Mouse (Mus musculus): ENCODE data around the gene Tgfbr3l. TPM values are rescaled to one million over a fixed set of nuclear protein-coding genes. Genes with fewer than 3 reads are reported as not detected.
A peak's percentile ranks its signal among the peaks of the same experiment; 100 is the strongest.

The Tgfbr3l gene
- polyA plus RNA-seq, 1 experiment from 2014 or later, result 4.6 TPM

GRCm38 (mm10) chr8:4216296-4216695 is 31.7 kb upstream of the Tgfbr3l start:
- Histone ChIP-seq H3K4me2 (peak overlapping the region; percentile 95), H3K36me3 (no peaks in the 10 kb centered on the region), H3K9me3 (replicated peaks) (no peaks in the 10 kb centered on the region), H3K9ac (peak overlapping the region; percentile 63; the same call in 1 of the 2 replicates), H3K27ac (ENCODE audit: poor library complexity, severe bottlenecking) (no peak overlapping the region), H3K4me1 (replicated peaks) (peaks cover 37% of the 10 kb centered on the region), H3K4me3 (peak overlapping the region; percentile 56), H3K27me3 (replicated peaks) (peaks cover 88% of the 10 kb centered on the region)
- ATAC-seq (ENCODE audit: insufficient number of reproducible peaks, low FRiP score), result no peak
- whole genome bisulfite sequencing, result 8% methylated on average over 18 of the region's 18 CpGs

- Histone ChIP-seq H3K4me3 (peak within 1 kb of the TSS; percentile 56), H3K27me3 (replicated peaks) (peaks cover 87% of the 10 kb centered on the region), H3K27ac (ENCODE audit: poor library complexity, severe bottlenecking) (no peak within 1 kb of the TSS), H3K9ac (peak within 1 kb of the TSS; percentile 63), H3K36me3 (no peaks in the 10 kb centered on the region), H3K4me1 (replicated peaks) (peaks cover 37% of the 10 kb centered on the region), H3K9me3 (replicated peaks) (no peaks in the 10 kb centered on the region), H3K4me2 (peak within 1 kb of the TSS; percentile 95)
- 1% methylated on average over 44 of the region's 44 CpGs for WGBS
- ATAC-seq (ENCODE audit: insufficient number of reproducible peaks, low FRiP score), result peak; percentile 52; the same call in 1 of the 2 replicates
Observed at GRCm38 (mm10) chr8:4216791-4217621, 31.0 kb upstream of the Tgfbr3l start, which contains the start of gene Prr36. Gene Prr36 (minus strand): TSS chr8:4217459.

- Histone ChIP-seq H3K27me3 (replicated peaks) (peaks cover 76% of the 10 kb centered on the region), H3K9me3 (replicated peaks) (no peaks in the 10 kb centered on the region), H3K9ac (no peak overlapping the region), H3K4me3 (no peak overlapping the region), H3K4me1 (replicated peaks) (peaks cover 17% of the 10 kb centered on the region; the same call in 1 of the 2 replicates), H3K27ac (ENCODE audit: poor library complexity, severe bottlenecking) (no peak overlapping the region), H3K36me3 (no peaks in the 10 kb centered on the region), H3K4me2 (no peak overlapping the region)
- no peak for ATAC-seq (ENCODE audit: insufficient number of reproducible peaks, low FRiP score)
- 83% methylated on average over 3 of the region's 3 CpGs for WGBS
Observed at GRCm38 (mm10) chr8:4219617-4220016, 28.4 kb upstream of the Tgfbr3l start.

- peaks cover 10% of the 10 kb centered on the region for H3K4me1 ChIP-seq (replicated peaks)
- no peaks in the 10 kb centered on the region for H3K9me3 ChIP-seq (replicated peaks)
- H3K27ac ChIP-seq (ENCODE audit: poor library complexity, severe bottlenecking), result no peak overlapping the region
- no peaks in the 10 kb centered on the region for H3K36me3 ChIP-seq
- no peak for ATAC-seq (ENCODE audit: insufficient number of reproducible peaks, low FRiP score)
- H3K9ac ChIP-seq, result no peak overlapping the region
- no peak overlapping the region for H3K4me2 ChIP-seq
- H3K27me3 ChIP-seq (replicated peaks), result peaks cover 70% of the 10 kb centered on the region
- H3K4me3 ChIP-seq, result no peak overlapping the region
Observed at GRCm38 (mm10) chr8:4222059-4222458, 26.0 kb upstream of the Tgfbr3l start.

- Histone ChIP-seq H3K4me1 (replicated peaks) (peaks cover 7% of the 10 kb centered on the region), H3K27me3 (replicated peaks) (peaks cover 54% of the 10 kb centered on the region), H3K4me2 (peak overlapping the region; percentile 60), H3K27ac (ENCODE audit: poor library complexity, severe bottlenecking) (no peak overlapping the region), H3K9ac (0 out of 2 replicates have a peak overlapping the region, but pooled peaks have one; percentile 12), H3K9me3 (replicated peaks) (no peaks in the 10 kb centered on the region), H3K36me3 (no peaks in the 10 kb centered on the region), H3K4me3 (peak overlapping the region; percentile 33)
- ATAC-seq (ENCODE audit: insufficient number of reproducible peaks, low FRiP score), result 0 out of 2 replicates have a peak, but pooled peaks have one; percentile 6
- 24% methylated on average over 4 of the region's 4 CpGs for WGBS
Observed at GRCm38 (mm10) chr8:4226323-4226722, 21.7 kb upstream of the Tgfbr3l start.

- peak; percentile 76 for ATAC-seq (ENCODE audit: insufficient number of reproducible peaks, low FRiP score)
Observed at GRCm38 (mm10) chr8:4226739-4227347, 21.2 kb upstream of the Tgfbr3l start, which contains the start of gene Lrrc8e. Gene Lrrc8e (plus strand): TSS chr8:4226827.

GRCm38 (mm10) chr8:4227919-4228318 is 20.1 kb upstream of the Tgfbr3l start:
- Histone ChIP-seq H3K9ac (no peak overlapping the region), H3K27ac (ENCODE audit: poor library complexity, severe bottlenecking) (no peak overlapping the region), H3K4me1 (replicated peaks) (peaks cover 7% of the 10 kb centered on the region), H3K4me2 (no peak overlapping the region), H3K36me3 (no peaks in the 10 kb centered on the region), H3K27me3 (replicated peaks) (peaks cover 57% of the 10 kb centered on the region), H3K4me3 (no peak overlapping the region), H3K9me3 (replicated peaks) (no peaks in the 10 kb centered on the region)
- WGBS, result 86% methylated on average over 4 of the region's 4 CpGs
- no peak for ATAC-seq (ENCODE audit: insufficient number of reproducible peaks, low FRiP score)

More at GRCm38 (mm10) chr8:4226739-4227347, 21.2 kb upstream of the Tgfbr3l start, which contains the start of gene Lrrc8e:
- Histone ChIP-seq H3K4me3 (peak within 1 kb of the TSS; percentile 33), H3K4me2 (peak within 1 kb of the TSS; percentile 60), H3K27ac (ENCODE audit: poor library complexity, severe bottlenecking) (no peak within 1 kb of the TSS), H3K36me3 (no peaks in the 10 kb centered on the region), H3K9me3 (replicated peaks) (no peaks in the 10 kb centered on the region), H3K4me1 (replicated peaks) (peaks cover 7% of the 10 kb centered on the region), H3K27me3 (replicated peaks) (peaks cover 52% of the 10 kb centered on the region), H3K9ac (0 out of 2 replicates have a peak within 1 kb of the TSS, but pooled peaks have one; percentile 12)
- WGBS, result 3% methylated on average over 33 of the region's 33 CpGs

- H3K9me3 ChIP-seq (replicated peaks), result no peaks in the 10 kb centered on the region
- peaks cover 51% of the 10 kb centered on the region for H3K27me3 ChIP-seq (replicated peaks)
- no peak overlapping the region for H3K4me2 ChIP-seq
- H3K4me1 ChIP-seq (replicated peaks), result peaks cover 7% of the 10 kb centered on the region
- no peak overlapping the region for H3K9ac ChIP-seq
- H3K27ac ChIP-seq (ENCODE audit: poor library complexity, severe bottlenecking), result no peak overlapping the region
- H3K36me3 ChIP-seq, result no peaks in the 10 kb centered on the region
- no peak overlapping the region for H3K4me3 ChIP-seq
- WGBS, result 58% methylated on average over 5 of the region's 5 CpGs
- no peak for ATAC-seq (ENCODE audit: insufficient number of reproducible peaks, low FRiP score)
Observed at GRCm38 (mm10) chr8:4229784-4230183, 18.2 kb upstream of the Tgfbr3l start.

GRCm38 (mm10) chr8:4230612-4231351 is 17.2 kb upstream of the Tgfbr3l start:
- Histone ChIP-seq H3K27ac (ENCODE audit: poor library complexity, severe bottlenecking) (no peak overlapping the region), H3K4me2 (no peak overlapping the region), H3K4me3 (no peak overlapping the region), H3K36me3 (no peaks in the 10 kb centered on the region), H3K9me3 (replicated peaks) (no peaks in the 10 kb centered on the region), H3K4me1 (replicated peaks) (peaks cover 7% of the 10 kb centered on the region), H3K9ac (no peak overlapping the region), H3K27me3 (replicated peaks) (peaks cover 55% of the 10 kb centered on the region)
- 44% methylated on average over 10 of the region's 10 CpGs for WGBS
- ATAC-seq (ENCODE audit: insufficient number of reproducible peaks, low FRiP score), result no peak

- Histone ChIP-seq H3K36me3 (peaks cover 21% of the 10 kb centered on the region), H3K27me3 (replicated peaks) (peaks cover 15% of the 10 kb centered on the region), H3K9me3 (replicated peaks) (no peaks in the 10 kb centered on the region), H3K9ac (peak overlapping the region; percentile 79), H3K4me3 (peak overlapping the region; percentile 65), H3K4me1 (replicated peaks) (peaks cover 23% of the 10 kb centered on the region), H3K4me2 (peak overlapping the region; percentile 76), H3K27ac (ENCODE audit: poor library complexity, severe bottlenecking) (peak overlapping the region; percentile 89)
- WGBS, result 15% methylated on average over 15 of the region's 15 CpGs
- no peak; the same call in 1 of the 2 replicates for ATAC-seq (ENCODE audit: insufficient number of reproducible peaks, low FRiP score)
Observed at GRCm38 (mm10) chr8:4237814-4238433, 10.1 kb upstream of the Tgfbr3l start.
